Mouse (Mus musculus): ENCODE data around the gene Dusp1. TPM values are rescaled to one million over a fixed set of nuclear protein-coding genes. Genes with fewer than 3 reads are reported as not detected.

Dusp1 gene
- total RNA-seq (2023): 726 TPM

GRCm38 (mm10) chr17:26561651-26562181, at the start of gene Dusp1:
Dusp1 (minus strand) TSS chr17:26562128.

DNA sequence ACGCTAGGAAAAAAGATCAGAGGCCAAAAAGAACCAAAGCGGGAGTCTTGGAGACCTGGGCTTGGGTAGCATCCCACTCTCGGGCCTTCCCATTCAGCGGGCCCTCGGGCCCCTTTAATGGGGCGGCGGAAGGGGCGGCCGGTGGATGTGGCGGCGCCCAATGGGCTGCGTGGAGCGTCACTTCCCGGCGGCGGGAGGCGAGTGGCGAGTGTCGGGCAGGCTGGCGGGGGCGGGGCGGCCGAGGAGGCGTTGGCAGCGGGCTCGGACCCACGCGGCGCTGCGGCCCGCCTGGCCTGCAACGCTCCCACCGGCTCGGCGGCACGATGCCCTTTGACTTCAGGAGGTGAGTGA, 663 bp downstream of the Dusp1 start, which contains the start of gene Ergic1:
Ergic1 (plus strand) TSS at position 200 of the 351 bp plus-strand sequence.

Other genes with a start within 250 kb of the Dusp1 start
- gene Neurl1b, start 147.3 kb downstream of the Dusp1 start, total RNA-seq (2023): 0.47 TPM
- gene Ergic1, start 639 bp downstream of the Dusp1 start, total RNA-seq (2023): 27.4 TPM
- gene Atp6v0e, start 101.1 kb upstream of the Dusp1 start, total RNA-seq (2023): 70.4 TPM
- gene Crebrf, start 153.5 kb upstream of the Dusp1 start, total RNA-seq (2023): 126 TPM
- gene Bnip1, start 218.9 kb upstream of the Dusp1 start, total RNA-seq (2023): 28.1 TPM